Mouse (Mus musculus): ENCODE results near the gene Gpr27.
A peak's percentile ranks its signal among the peaks of the same experiment; 100 is the strongest.

Gene Gpr27

DNA sequence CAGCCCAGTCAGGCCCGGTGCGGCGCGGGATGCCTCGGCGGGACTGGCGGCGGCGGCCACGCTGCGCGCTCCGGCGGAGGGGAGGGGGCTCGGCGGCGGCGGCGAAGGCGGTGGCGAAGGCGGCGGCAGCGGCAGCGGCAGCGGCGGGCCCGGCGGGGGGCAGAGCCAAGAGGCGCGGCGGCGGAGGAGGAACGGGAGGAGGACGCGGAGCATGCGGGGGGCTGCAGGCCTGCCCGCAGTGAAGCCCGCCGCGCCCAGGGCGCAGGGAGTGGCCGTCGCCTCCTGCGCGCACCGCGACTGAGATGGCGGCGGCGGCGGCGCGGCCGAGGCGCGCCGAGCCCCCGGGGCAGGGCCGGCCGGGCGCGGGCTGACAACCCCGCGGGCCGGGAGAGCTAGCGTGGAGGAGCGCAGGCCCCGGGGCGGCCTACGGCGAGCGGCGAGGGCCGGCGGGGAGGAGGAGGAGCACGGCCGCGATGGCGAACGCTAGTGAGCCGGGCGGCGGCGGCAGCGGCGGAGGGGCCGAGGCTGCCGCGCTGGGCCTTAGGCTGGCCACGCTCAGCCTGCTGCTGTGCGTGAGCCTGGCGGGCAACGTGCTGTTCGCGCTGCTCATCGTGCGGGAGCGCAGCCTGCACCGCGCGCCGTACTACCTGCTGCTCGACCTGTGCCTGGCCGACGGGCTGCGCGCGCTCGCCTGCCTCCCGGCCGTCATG lies at the start of gene Gpr27:
Gene Gpr27, plus strand, starts transcription at position 474 of the 710 bp plus-strand sequence.
- DNase-seq (ENCODE audit: low read depth, low spot score) = peak; percentile 47

DNA sequence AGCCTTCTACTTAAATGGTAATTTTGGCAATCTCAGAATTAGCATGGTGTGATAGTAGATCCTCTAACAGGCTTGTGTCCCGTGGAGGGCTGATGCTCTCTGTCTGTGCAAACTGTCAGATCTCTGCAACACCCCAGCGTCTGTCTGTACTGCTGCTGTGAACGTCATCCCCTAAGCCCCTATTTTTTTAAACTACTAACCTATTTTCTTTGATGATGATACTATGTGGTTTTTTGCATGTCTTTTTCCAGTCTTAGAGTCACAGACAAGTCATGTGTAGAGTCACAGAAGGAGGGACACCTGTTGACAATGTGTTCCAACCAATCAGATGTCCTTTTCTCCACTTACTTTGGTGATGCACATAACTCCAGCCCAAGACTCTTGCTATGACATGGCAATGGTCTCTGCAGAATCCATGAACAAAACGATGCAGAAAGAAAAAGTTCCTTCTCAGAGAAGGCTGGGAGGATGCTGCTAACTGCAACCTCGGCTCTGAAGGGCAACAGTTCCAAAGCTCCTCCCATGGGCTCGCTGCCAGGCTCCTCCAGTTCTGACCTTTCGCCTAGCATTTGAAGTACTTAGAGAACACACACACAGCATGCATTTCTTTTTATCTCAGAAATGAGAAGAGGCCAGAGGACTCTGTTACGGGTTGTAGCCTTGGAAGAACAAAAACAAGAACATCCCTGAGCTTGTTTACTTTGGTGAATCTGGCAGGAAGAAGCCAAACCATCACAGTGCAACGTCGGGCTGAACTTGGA lies 48.9 kb upstream of the Gpr27 start:
- DNase-seq (ENCODE audit: low read depth, low spot score) = no peak

DNA sequence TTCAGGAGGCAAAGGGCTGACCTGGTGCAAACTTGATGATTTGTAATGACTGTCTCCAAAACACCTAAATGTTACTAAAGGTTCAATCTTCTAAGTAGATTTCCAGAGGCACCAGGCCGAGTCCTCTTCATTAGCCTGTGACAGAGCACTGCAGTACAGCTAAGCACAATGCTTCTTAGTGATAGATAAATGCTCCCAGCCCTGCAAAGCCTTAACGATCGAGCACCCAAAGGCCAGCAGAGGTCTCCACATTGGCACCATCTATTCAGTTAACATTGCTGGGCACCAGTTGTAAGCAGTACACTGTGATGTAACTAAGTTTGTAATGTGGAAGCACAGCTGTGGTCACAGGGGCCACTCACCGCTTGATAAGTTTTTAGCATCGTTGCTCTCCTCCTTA lies 48.1 kb upstream of the Gpr27 start:
- no peak for DNase-seq (ENCODE audit: low read depth, low spot score)

DNA sequence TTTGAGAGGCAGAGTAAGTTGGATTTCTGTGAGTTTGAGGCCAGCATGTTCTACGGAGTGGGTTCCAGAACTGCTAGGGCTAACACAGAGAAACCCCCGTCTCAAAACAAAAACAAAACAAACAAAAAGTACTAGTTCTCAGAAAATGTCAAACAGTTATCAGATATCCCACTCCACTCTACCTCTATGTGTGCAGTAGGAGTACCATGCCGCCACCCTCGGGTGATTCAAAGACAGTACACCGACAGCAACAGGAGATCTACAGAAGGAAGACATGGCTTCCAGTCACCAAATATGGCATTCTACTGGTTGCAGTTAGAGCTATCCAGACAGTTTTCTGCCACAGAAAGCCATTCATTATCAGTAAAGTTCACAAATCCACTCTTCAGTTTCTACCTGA lies 47.6 kb upstream of the Gpr27 start:
- DNase-seq (ENCODE audit: low read depth, low spot score) = peak; percentile 20

DNA sequence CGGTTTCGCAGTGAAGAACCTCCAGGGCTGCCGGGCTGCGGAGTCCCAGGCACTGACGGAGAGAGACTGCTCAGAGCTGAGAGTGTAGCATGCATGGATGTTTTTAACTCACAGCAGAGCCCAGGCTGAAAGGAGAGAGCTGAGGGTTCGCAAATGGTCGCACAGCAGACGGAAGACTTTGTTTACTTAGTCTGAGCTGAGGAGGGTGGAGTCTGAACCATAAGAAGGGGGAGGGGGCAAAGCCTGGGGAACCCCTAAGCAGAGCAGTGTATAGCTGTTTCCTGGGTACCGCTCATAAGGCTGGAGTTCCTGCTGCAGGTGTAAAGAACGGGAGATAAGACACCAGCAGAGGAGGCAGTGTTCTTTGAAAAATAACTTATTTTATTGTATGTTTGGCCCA lies 46.1 kb upstream of the Gpr27 start:
- no peak for DNase-seq (ENCODE audit: low read depth, low spot score)

DNA sequence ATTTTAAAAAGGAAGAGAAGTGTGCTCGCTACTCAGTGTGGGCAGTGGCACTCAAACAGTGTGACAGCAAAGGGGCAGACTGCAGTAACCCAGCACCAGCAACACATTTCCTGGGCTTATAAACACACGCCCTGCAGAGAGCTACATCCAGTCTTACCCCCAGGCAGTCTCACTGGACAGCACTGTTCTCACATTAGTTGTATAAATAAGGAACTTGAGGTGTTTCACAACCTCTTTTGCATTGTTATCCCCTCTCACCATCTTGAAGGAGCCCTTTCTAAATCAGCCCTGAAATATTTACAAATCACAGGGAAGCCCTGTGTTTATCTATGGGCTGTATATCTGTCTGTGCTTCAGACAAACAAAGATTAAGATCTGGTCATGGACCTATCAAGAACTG lies 43.2 kb upstream of the Gpr27 start:
- no peak for DNase-seq (ENCODE audit: low read depth, low spot score)

DNA sequence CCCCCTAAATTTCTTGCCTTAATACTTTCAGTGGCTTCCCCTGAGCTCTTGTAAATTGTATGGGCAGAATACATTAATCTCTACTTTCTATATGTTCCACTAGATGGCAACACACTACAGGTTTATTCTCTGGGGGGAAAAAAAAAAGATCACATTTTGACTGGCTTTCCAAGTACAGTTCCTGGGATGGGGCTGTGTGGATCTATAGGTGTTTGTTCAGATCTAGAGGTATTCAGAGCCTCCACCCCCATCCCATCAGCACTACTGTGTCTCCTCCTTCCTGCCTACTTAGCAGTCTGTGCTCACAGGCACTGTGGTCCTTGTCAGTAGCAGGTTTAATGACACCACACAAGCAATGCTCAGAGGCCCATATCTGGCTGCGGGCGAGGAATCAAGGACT lies 40.1 kb upstream of the Gpr27 start:
- no peak for DNase-seq (ENCODE audit: low read depth, low spot score)

GRCm38 (mm10) chr6:99654343-99654742 lies 38.1 kb upstream of the Gpr27 start:
- no peak for DNase-seq (ENCODE audit: low read depth, low spot score)

DNA sequence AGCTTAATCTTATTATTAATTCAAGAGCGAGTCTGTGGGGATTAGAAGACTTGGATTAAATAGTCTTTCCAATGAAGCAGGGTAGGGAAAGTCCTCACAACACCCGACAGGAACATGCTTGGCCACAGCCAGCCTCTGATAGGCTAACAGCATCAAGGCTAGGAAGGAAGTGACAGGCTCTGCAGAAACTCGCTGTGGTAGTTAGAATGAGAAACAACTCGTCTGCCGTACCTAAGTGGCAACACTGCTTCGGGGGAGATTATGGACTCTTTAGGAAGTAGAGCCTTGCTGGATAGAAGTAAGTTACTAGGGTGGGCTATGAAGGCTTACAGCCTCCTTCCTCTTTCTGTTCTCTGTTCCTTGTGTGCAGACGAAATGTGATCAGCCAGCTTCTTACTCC lies 37.0 kb upstream of the Gpr27 start:
- DNase-seq (ENCODE audit: low read depth, low spot score) = no peak

DNA sequence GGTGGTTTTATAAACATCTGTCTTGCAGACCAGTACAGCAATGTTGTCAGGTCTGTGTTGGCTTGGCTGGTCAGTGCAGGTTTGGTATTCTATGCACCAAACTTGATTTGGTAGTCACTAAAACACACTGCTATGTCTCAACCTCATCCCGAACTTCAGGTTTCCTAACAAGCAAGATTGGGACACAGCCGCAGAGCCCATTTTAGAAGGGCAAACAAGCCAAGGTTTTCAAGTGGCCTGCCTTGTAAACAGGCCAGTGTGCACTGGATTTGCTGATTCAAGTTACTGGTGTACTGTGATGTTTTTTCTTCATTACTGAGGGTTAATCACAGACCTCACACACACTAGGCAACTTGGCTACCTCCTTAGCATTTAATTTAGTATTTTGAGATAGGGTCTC lies 36.4 kb upstream of the Gpr27 start:
- DNase-seq (ENCODE audit: low read depth, low spot score) = no peak

DNA sequence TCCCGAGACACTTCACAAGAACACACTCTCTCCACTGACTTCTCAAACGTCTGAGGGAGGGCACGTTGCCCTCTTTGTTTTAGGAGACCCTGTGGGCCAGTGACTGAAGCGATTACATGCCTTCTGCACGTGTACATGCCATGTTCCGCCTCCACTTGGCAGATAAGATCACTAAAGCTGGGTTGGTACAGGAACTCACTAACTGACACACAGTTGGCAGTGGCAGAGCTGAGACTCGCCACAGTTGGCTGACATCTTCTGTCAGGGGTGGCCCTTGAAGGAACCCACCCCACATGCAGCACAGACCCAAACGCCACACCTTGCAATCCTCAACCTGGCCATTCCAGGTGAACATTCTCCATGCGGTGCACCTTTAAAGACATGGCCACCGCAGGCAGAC lies 33.9 kb upstream of the Gpr27 start:
- DNase-seq (ENCODE audit: low read depth, low spot score) = no peak

DNA sequence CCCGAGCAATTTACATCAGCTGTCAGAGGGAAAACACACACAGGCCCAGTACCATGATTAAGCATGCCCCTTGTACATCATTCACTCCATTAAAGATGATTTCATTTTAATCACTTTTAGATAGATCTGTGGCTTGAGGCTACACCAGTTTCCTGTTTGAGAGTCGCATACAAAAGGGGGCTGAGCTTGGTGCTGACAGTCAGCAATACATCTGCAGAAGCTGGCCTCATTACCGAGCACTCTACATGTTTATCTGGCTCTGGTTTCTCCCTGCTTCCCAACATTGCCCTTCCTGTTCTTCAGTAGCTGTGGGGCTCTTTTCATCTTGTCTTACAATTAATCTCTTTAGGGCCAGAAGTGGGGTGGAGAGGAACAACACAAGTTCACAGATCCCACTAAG lies 32.0 kb upstream of the Gpr27 start:
- no peak for DNase-seq (ENCODE audit: low read depth, low spot score)

DNA sequence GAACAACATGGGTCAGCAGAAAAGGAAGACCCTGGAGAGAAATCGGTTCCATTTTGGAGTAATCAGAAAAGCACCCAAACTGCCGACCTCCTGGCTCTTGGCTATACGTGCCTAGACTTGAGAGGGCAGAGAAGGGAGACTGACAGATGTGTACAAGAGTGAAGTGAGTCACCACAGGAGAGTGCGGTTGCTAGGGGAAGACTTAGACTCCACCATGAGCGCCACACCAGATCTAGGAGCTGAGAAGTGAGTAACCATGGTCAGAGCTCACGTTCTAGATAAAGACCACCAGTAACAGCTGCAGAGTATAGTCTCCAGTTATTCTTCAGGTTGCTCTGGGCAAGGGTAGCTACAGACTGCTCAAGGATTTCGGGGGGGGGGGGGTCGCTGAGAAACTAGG lies 29.2 kb upstream of the Gpr27 start:
- no peak for DNase-seq (ENCODE audit: low read depth, low spot score)

- DNase-seq (ENCODE audit: low read depth, low spot score) = no peak
Measured at GRCm38 (mm10) chr6:99665457-99666317, 26.8 kb upstream of the Gpr27 start.

DNA sequence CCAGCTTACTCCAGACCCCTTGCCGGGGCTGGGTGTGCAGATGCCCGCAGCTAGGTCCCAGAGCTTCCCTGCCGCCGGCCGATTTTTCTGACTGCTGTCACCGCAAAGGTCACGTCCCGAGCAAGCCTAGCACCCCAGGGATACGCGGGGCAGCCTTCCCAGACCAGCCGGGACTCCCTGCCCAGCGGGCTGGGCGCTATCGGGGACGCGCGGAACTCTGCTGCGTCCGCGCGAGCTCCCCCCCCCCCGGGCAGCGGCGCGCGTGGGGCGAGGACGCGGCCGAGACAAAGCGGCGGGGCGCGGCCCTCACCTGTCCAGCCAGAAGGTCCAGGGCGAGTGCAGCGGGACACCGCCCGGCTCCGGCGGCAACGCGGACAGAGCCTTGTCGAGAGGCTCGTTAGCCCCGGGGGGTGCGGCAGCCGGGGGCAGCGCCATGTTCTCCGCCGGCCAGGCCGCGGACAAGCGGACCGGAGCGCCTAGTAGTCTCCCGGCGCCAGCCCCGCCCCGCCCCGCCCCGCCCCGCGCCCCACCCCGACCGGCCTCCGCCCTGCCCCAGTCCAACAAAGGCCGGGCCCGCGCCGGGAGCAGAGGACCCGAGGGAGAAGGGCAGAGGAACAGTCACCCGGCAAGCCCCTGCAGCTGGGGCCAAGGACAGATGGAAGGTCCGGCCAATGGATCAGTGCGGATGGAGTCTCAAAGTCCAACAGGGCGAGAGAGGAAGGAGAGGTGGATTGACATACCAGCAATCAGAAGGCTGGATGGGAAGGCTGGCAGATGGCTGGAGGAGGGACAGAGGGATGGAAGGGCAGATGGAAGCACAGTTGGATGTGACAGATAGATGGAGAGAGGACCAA lies 25.9 kb upstream of the Gpr27 start, which contains the start of the genes Eif4e3 and Gm20696:
Gene Eif4e3, minus strand, starts transcription at position 454 of the 854 bp plus-strand sequence.
Gene Gm20696, minus strand, starts transcription at position 480 of the 854 bp plus-strand sequence.
- no peak for DNase-seq (ENCODE audit: low read depth, low spot score)

DNA sequence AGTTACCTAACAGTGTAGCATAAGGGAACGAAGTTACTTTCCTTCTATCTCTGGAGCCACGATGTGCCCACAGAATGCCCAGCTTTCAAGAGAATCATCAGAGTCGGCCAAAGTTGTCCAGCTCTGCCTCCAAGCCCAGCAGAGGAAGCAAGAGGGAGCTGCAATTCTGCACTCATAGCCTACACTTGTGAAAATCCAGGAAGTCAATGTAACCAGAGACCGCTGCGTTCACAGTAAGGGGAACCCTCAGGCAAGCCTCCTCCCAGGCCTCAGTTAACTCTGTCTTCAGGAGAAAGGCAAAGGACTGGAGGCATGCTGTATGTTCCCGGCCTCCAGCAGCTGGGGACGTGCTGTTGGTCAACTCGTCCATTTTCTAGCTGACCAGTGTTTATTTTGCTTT lies 25.2 kb upstream of the Gpr27 start:
- no peak for DNase-seq (ENCODE audit: low read depth, low spot score)

DNA sequence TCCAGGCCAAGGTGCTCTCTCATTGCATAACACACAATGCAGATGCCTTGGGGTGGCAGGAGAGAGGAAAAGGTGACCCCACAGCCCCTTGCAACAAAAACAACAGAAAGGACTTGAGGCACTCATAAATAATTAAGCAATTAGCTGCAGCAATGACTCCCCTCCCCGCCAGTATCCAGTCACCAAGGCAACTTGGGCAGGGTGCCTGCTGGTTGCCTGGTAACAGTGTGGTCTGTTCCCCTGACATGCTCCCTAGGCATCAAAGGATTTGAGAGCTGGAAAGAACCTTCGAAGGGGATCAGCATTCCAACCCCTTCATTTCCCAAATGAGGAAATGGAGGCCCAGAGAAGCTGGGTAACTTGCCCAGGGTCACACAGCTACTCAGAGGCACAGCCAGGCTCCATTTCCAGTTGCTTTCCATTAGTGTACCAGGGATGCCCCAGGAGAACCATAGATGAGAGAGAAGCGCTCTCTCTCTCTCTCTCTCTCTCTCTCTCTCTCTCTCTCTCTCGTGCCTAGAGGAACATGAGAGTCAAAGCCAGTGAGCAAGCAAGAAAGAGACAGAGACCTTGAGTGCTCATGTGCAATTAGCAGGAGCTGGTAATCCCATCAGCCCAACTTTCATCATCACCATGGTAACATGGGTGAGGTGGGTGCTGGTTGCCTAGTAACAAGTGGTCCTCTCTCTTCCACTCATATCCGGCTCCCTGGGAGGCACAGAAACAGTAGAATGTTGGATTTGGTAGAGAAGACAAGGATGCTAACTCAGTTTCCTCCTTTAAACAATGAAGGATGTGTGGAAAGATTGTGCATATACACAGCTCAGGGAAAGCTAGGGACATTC lies 22.8 kb upstream of the Gpr27 start:
- peak; percentile 61 for DNase-seq (ENCODE audit: low read depth, low spot score)

- DNase-seq (ENCODE audit: low read depth, low spot score) = peak; percentile 75
Measured at GRCm38 (mm10) chr6:99670481-99671119, 21.9 kb upstream of the Gpr27 start.

- no peak for DNase-seq (ENCODE audit: low read depth, low spot score)
Measured at GRCm38 (mm10) chr6:99671768-99672167, 20.7 kb upstream of the Gpr27 start.

DNA sequence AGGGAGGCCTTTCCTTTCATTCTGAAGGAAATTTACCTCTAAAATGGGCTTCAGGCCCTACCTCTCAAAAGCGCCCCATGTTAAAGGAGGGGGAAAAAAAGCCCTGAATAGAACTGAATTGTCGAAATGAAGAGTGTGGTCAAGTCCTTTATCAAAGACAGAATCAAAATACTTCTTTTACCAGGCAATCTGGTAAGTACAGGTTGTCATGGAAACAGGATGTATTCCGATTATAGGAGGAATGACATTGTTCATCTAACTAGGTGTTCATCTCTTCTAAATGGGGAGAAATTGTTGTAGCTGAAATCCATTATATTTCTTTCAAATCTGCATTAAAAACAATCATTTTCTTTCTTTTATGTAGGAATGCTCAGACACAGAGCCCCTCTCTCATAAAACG lies 18.0 kb upstream of the Gpr27 start:
- no peak for DNase-seq (ENCODE audit: low read depth, low spot score)
